Mouse (Mus musculus) kidney, adult 10 weeks (tissue): ENCODE data around the gene Fmn2. TPM values are rescaled to one million over a fixed set of nuclear protein-coding genes. Genes with fewer than 3 reads are reported as not detected.

Experiments used
- polyA plus RNA-seq: library from polyadenylated mRNA; stranded (reverse); fragments of 350-450 nt; fragmentation: Illumina TruSeq; extraction: RNeasy Lipid Tissue Mini Kit (QIAGEN cat#74804); gene quantifications from one replicate; pipeline ENCODE4 v1.2.3, GENCODE M21; 2014; ENCODE audit warnings: low read depth, low replicate concordance

Fmn2 gene
- polyA plus RNA-seq = 0.28 TPM

DNA sequence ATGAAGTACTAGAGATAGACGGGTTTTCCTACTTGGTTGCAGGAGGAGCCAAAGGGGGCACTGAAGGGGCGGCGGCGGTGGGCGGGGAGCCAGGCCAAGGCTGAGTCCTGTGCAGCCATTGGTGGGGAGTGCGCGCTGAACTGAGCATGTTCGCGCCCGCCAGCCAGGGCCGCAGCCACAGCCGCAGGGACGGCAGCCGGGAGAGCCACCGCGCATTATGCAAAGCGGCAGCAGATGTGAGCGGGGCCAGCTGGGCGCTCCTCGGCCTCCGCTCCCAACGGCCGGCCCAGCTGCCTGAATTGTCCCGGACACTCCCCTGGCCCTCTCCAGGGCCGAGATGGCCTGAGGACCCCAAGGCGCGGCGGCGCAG, at the start of gene Fmn2:
Gene Fmn2, plus strand, starts transcription at position 165 of the 370 bp plus-strand sequence.

Other genes starting within 250 kb of the Fmn2 start
- not detected for gene Olfr419, start 249.8 kb upstream of the Fmn2 start, polyA plus RNA-seq
- not detected for gene Mptx1, start 171.3 kb upstream of the Fmn2 start, polyA plus RNA-seq
- gene Olfr417, start 136.7 kb upstream of the Fmn2 start, polyA plus RNA-seq = not detected
- not detected for gene Olfr248, start 110.8 kb upstream of the Fmn2 start, polyA plus RNA-seq
- gene Olfr414, start 77.8 kb upstream of the Fmn2 start, polyA plus RNA-seq = not detected
- not detected for gene Olfr220, start 59.7 kb upstream of the Fmn2 start, polyA plus RNA-seq